Mouse (Mus musculus): ENCODE results near the gene Zzef1.

Zzef1 gene

GRCm38 (mm10) chr11:72806556-72806955, 10.5 kb downstream of the Zzef1 start:
- DNase-seq (ENCODE audit: low spot score): no peak

DNA sequence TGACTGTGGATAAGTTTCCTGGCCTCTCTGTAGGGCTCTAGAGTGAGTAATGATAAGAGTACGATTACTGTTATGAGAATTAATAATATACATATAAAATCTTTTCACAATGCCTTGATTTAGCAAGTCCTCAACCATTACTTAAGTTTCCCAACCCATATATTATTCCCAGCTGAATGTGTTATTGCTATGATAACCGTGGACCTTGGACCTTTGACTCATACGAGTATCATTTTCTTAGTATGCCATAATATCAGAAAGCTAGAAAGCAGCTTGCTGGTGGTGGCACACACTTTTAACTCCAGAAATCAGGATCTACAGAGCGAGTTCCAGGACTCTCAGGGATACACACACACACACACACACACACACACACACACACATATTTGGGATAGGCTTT, 12.0 kb downstream of the Zzef1 start:
- no peak for DNase-seq (ENCODE audit: low spot score)

- DNase-seq (ENCODE audit: low spot score): no peak
Observed at GRCm38 (mm10) chr11:72813687-72814086, 17.7 kb downstream of the Zzef1 start.

DNA sequence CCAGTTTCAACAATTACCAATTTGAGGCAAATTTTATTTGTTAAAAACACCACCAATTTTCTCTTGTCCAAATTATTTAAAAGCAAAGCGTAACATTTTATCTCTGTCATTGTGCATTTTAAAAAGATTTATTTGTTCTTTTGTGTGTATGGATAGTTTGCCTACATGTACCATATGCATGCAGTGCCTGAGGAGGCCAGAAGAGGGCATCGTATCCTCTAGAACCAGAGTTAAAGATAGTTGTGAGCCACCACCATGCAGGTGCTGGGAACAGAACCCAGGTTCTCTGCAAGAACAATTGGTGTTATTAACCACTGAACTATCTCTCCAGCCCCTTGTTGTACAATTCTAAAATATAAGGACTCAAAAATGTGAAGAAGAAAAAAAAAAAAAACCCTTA, 18.2 kb downstream of the Zzef1 start:
- no peak for DNase-seq (ENCODE audit: low spot score)

DNA sequence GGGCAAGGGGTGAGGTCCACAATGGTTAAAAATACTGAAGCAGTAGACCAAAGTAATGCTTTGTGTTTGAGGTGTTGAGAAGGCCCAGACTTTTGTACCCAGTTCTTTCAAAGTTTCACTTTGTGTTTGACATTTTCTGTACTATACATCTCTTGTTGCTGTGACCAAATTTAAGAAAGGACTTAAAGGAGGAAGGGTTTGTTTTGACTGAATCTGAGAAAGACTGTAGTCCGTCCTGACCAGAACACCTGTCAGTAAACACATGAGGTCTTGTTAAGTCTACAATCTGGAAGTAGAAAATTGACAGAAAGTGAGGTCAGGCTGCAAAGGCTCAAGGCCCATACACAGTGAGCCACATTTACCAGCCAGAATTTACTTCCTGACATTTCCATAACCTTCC, 20.8 kb downstream of the Zzef1 start:
- no peak for DNase-seq (ENCODE audit: low spot score)

DNA sequence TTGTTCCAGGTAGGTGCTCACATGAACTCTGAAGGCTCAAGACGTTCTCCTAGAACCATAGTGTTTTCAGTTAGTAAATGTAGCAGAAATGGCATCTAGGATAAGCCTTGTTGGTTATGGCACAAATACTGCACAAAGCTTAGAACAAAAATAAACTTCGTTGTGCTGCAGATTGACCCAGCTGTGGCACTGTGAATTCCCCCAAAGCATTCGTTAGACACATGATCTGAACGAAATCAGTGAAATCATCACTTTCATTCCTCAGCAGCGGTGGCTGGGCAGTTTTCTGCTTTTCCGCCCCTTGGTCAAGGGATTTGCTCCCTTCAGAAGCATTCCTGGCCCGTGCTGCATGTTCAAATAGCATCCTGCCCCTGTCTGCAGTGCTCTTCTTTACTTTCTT, 22.0 kb downstream of the Zzef1 start:
- no peak for DNase-seq (ENCODE audit: low spot score)

- DNase-seq (ENCODE audit: low spot score): no peak
Observed at GRCm38 (mm10) chr11:72821041-72821440, 25.0 kb downstream of the Zzef1 start.

- no peak for DNase-seq (ENCODE audit: low spot score)
Observed at GRCm38 (mm10) chr11:72829869-72830268, 33.8 kb downstream of the Zzef1 start.

GRCm38 (mm10) chr11:72842731-72843130, 46.7 kb downstream of the Zzef1 start:
- no peak for DNase-seq (ENCODE audit: low spot score)

DNA sequence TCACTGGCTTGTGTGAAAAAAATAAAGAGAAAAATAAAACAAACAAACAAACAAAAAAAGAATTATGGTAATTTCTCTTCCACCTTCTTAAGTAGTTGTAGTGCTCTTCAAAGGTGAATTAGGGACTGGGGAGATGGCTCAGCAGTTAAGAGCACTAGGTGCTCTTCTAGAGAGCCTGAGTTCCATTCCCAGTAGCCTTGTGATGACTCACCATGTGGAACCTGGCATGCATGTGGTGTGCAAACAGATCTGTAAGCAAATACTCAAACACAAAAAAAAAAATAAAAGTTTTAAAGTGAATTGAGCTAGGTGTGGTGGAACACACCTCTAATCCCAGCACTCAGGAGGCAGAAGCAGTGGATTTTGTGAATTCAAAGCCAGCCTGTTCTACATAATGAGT, 47.5 kb downstream of the Zzef1 start:
- no peak for DNase-seq (ENCODE audit: low spot score)

- DNase-seq (ENCODE audit: low spot score): no peak
Observed at GRCm38 (mm10) chr11:72845526-72845925, 49.5 kb downstream of the Zzef1 start.

DNA sequence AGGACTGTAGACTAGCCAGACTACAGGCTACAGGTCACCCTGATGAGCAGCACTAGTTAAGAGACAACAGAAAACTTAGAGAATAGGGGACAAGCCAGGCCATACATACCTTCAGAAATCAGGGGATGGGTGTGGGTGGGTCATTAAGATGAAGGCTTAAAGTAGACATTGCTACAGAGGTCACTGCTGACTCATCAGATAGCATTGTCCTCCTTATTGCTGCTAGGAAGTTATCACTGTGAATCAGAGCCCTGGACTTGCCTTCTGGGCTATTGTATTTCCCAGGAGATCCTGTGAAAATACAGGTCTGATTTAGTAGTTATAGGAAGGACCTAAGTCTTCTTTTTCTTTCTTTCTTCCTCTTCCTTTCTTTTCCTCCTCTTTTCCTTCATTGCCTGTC, 50.7 kb downstream of the Zzef1 start:
- no peak for DNase-seq (ENCODE audit: low spot score)

- DNase-seq (ENCODE audit: low spot score): no peak
Observed at GRCm38 (mm10) chr11:72847831-72848628, 52.0 kb downstream of the Zzef1 start.

DNA sequence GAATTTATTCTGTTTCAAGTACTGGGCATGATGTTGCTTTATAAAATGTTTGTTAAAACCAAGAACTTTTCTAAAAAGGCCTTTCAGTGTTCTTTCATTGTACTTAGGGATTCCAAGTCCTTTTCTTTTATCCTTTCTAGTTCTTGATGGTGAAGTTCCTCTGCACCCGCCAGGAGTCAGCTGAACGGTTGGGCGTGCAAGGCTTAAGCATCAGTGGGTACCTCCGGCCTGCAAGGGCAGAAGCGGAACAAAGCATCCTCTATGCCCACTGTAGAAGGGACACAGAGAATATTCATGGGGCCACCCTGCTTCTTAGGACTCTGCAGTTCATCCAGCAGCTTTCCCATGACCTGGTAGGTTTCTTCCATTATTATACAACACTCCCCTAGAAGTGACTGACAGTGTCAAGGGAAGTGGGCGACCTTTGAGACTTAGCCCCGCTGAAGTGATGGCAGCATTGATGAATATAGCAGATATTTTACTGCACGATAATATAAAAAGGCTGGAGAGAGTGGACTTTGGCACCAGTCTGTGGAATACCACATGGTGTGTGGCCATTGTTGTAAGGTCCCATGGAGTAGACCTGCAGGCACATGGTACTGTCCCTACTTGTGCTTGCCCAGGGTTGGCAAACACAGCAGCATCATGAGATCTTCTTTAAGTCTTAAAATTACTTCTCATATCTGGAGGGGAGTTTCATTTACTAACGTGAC, 54.5 kb downstream of the Zzef1 start:
- no peak for DNase-seq (ENCODE audit: low spot score)

DNA sequence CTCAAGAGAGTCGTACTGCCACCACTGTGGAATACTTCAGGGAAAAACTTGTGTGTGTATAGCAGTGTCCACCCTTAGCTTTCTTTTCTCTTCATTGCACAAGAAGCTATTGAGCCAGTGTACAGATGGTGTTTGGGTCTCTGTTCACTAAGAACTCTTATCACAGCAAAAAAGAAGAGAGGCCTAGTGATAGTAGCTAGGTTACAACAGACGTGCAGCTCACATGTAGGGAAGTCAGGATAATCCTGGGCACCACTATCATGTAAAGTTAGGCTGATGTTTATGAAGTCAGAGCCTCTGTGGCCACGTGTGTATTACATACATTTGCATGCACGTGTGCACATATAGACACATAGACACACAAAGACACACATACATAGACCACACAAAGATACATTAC, 55.2 kb downstream of the Zzef1 start:
- no peak for DNase-seq (ENCODE audit: low spot score)

DNA sequence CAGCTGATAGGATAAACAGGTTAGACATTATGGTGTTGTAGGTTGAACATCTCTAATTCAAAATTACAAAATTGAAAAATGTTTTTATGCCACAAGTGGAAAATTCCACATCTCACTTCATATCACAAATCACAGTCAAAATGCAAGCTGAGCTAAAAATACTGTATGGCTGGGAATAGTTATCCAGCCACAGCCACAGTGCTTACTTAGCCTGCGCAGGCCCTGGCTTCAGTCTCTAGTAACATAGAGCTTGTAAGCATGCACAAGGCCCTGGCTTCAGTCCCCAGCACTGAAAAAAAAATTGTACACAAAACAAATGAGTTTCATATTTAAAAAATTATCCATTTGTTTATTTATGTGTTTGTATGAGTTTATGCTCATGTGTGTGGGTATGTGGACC, 56.1 kb downstream of the Zzef1 start:
- no peak for DNase-seq (ENCODE audit: low spot score)

DNA sequence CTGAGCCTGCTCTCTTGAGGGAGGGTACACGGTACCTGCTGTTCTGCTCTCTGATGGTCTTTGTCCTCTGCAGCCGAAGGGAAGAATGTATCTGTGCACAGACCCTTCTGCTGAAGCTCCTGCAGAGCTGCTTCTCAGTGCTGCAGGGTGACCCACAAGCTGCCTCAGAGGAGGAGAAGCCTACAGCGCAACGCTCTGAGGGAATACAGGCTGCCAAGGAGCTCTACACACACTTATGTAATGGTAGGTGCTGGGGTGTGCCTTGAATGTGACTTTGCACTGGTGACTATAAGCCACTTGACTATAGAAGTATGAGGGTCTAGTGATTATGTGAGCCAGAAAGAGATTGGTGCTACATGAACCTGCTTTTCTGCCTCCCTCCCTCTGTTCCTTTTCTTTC, 57.1 kb downstream of the Zzef1 start:
- DNase-seq (ENCODE audit: low spot score): no peak

- DNase-seq (ENCODE audit: low spot score): no peak
Observed at GRCm38 (mm10) chr11:72854251-72854650, 58.2 kb downstream of the Zzef1 start.

DNA sequence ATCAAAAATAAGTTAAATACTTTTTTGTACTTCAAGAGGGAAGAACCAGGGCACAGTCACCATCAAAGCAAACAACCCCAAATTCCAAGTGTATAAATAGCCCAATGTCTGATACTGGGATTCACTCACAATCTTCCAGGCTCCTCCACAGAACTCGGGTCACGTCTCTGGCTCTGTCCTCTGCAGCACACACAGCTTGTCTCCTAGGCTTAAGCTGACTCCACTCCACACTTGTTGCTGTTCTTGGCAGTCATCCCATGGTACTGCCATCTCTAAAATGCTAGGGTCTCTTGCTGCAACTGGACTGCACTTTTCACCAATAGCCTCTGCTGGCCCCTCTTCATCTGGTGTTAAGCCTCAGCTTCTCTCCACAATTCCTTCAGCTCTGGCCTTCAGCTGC, 60.7 kb downstream of the Zzef1 start:
- no peak for DNase-seq (ENCODE audit: low spot score)

DNA sequence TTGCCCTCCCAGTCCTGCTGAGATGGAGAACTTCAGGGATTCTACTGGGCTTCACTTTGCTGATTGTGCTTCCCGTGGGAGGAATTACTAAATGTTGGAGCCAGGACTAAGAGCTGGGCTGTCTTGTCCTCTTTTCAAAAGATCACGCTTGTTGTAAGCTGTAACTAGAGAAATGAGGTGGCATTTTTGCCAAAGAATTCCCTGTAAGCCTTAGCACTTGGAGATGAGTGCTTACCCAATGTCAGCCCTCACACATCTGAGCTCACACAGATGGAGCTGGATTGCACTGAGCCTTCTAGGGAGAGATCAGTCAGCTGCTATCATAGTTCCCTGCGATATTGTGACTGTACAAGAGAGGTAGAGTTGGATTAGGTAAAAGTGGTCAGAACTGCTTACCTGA, 65.2 kb downstream of the Zzef1 start:
- no peak for DNase-seq (ENCODE audit: low spot score)

- DNase-seq (ENCODE audit: low spot score): no peak
Observed at GRCm38 (mm10) chr11:72866446-72866845, 70.4 kb downstream of the Zzef1 start.

DNA sequence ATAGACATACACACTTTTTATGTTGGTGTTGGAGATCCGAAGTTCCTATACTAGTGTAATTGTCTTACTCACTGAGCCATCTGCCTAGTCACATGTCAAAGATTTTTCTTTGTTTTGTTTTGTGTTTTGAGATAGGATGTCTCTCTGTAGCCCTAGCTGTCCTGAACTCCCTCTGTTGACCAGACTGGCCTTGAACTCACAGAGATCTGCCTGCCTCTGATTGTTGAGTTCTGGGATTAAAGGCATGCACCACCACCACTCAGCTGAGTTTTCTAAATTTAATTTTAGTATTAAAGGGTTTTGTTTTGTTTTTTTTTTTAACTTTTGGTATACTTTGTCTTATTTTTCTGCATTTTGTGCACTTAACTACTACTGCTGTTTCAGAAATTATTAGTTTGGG, 76.0 kb downstream of the Zzef1 start:
- DNase-seq (ENCODE audit: low spot score): no peak

- DNase-seq (ENCODE audit: low spot score): no peak
Observed at GRCm38 (mm10) chr11:72892623-72893022, 96.6 kb downstream of the Zzef1 start.

DNA sequence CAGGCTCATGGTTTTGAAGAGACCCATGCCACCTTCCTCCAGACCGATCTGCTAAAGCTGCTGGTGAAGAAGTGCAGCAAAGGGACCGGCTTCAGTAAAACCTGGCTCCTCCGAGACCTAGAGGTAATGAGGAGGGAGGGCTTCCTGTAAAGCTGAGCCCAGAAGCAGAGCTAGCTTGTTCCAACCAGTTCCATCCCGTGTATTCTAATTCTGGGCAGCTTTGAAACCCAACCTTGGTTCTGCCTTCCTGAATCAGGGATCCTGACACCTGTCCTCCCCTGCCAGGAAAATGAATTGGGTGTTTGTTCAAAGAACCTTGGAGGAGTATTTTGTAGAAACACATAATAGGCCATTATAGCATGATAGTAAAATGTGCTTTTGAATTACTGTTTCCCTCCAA, 112.4 kb downstream of the Zzef1 start:
- DNase-seq (ENCODE audit: low spot score): no peak

All from testis, postnatal 10 days (tissue).